Mouse (Mus musculus): ENCODE results near the gene Bbs2.
A peak's percentile ranks its signal among the peaks of the same experiment; 100 is the strongest.

Gene Bbs2

GRCm38 (mm10) chr8:94098996-94099395 lies 268 bp upstream of the Bbs2 start:
- no peak for DNase-seq (ENCODE audit: extremely low spot score, low spot score)

- no peak for DNase-seq (ENCODE audit: extremely low spot score, low spot score)
Observed at GRCm38 (mm10) chr8:94094281-94094680, 4.4 kb downstream of the Bbs2 start.

GRCm38 (mm10) chr8:94092848-94093247 lies 5.9 kb downstream of the Bbs2 start:
- DNase-seq (ENCODE audit: extremely low spot score, low spot score), result no peak

- no peak for DNase-seq (ENCODE audit: extremely low spot score, low spot score)
Observed at GRCm38 (mm10) chr8:94089715-94090114, 9.0 kb downstream of the Bbs2 start.

- DNase-seq (ENCODE audit: extremely low spot score, low spot score), result no peak
Observed at GRCm38 (mm10) chr8:94087964-94088363, 10.8 kb downstream of the Bbs2 start.

GRCm38 (mm10) chr8:94076461-94077192 lies 22.1 kb downstream of the Bbs2 start:
- DNase-seq (ENCODE audit: extremely low spot score, low spot score), result no peak

- no peak for DNase-seq (ENCODE audit: extremely low spot score, low spot score)
Observed at GRCm38 (mm10) chr8:94068793-94069192, 29.9 kb downstream of the Bbs2 start.

GRCm38 (mm10) chr8:94066121-94066863 lies 32.4 kb downstream of the Bbs2 start:
- DNase-seq (ENCODE audit: extremely low spot score, low spot score), result peak; percentile 32

- DNase-seq (ENCODE audit: extremely low spot score, low spot score), result peak; percentile 46
Observed at GRCm38 (mm10) chr8:94057157-94057854, 41.4 kb downstream of the Bbs2 start.

GRCm38 (mm10) chr8:94052696-94053095 lies 46.0 kb downstream of the Bbs2 start:
- no peak for DNase-seq (ENCODE audit: extremely low spot score, low spot score)

- DNase-seq (ENCODE audit: extremely low spot score, low spot score), result no peak
Observed at GRCm38 (mm10) chr8:94047845-94048244, 50.9 kb downstream of the Bbs2 start.

GRCm38 (mm10) chr8:94037806-94038205 lies 60.9 kb downstream of the Bbs2 start:
- peak; percentile 22 for DNase-seq (ENCODE audit: extremely low spot score, low spot score)

GRCm38 (mm10) chr8:94036944-94037524 lies 61.7 kb downstream of the Bbs2 start, which contains the start of the genes Nudt21 and Ogfod1:
Nudt21 (minus strand) TSS chr8:94037031.
Ogfod1 (plus strand) TSS chr8:94037198.
- DNase-seq (ENCODE audit: extremely low spot score, low spot score), result peak; percentile 93

- peak; percentile 76 for DNase-seq (ENCODE audit: extremely low spot score, low spot score)
Observed at GRCm38 (mm10) chr8:94036541-94036940, 62.2 kb downstream of the Bbs2 start.

GRCm38 (mm10) chr8:94035200-94035599 lies 63.5 kb downstream of the Bbs2 start:
- DNase-seq (ENCODE audit: extremely low spot score, low spot score), result no peak

- no peak for DNase-seq (ENCODE audit: extremely low spot score, low spot score)
Observed at GRCm38 (mm10) chr8:94033601-94034000, 65.1 kb downstream of the Bbs2 start.

GRCm38 (mm10) chr8:94029701-94030100 lies 69.0 kb downstream of the Bbs2 start:
- DNase-seq (ENCODE audit: extremely low spot score, low spot score), result no peak

GRCm38 (mm10) chr8:94023916-94024315 lies 74.8 kb downstream of the Bbs2 start:
- no peak for DNase-seq (ENCODE audit: extremely low spot score, low spot score)
